Mouse (Mus musculus) neutrophil, adult 5-6 weeks (primary cell): ENCODE measurements around the gene Atg4d. TPM values are rescaled to one million over a fixed set of nuclear protein-coding genes. Genes with fewer than 3 reads are reported as not detected.
"Not testable (repeated sequence)": the region's sequence is repeated elsewhere in the genome, so short reads cannot be mapped to it uniquely, and the experiment has no call there.

Source experiments
- ATAC-seq: fragments of 151-379, 151-347 bp; 2 replicates; pipeline ENCODE4 v1.8.0; 2017; ENCODE audit warnings: mild to moderate bottlenecking, moderate TSS enrichment; ENCODE audit not compliant: insufficient number of reproducible peaks, poor library complexity, low FRiP score, severe bottlenecking; ENCODE audit errors: extremely low read depth
- total RNA-seq: library from RNA; stranded (forward); fragments of 200-1000 nt; gene quantifications from 2 replicates; pipeline ENCODE4 v1.2.3, GENCODE M21; 2017

The Atg4d gene
- total RNA-seq, 1 experiment from 2014 or later, result 18.3 TPM

- no peak for ATAC-seq
Observed at GRCm38 (mm10) chr9:21268305-21268704, 3.2 kb downstream of the Atg4d start.

GRCm38 (mm10) chr9:21269590-21269989 lies 4.5 kb downstream of the Atg4d start:
- ATAC-seq, result not testable (repeated sequence)

- no peak for ATAC-seq
Observed at GRCm38 (mm10) chr9:21272391-21272790, 7.3 kb downstream of the Atg4d start.

- no peak for ATAC-seq
Observed at GRCm38 (mm10) chr9:21273094-21273493, 8.0 kb downstream of the Atg4d start.

GRCm38 (mm10) chr9:21273520-21274228 lies 8.6 kb downstream of the Atg4d start:
- no peak for ATAC-seq

- no peak for ATAC-seq
Observed at GRCm38 (mm10) chr9:21274336-21274735, 9.2 kb downstream of the Atg4d start.

- no peak for ATAC-seq
Observed at GRCm38 (mm10) chr9:21275013-21275710, 10.1 kb downstream of the Atg4d start.

- no peak for ATAC-seq
Observed at GRCm38 (mm10) chr9:21275727-21276126, 10.6 kb downstream of the Atg4d start.

GRCm38 (mm10) chr9:21276307-21276706 lies 11.2 kb downstream of the Atg4d start:
- ATAC-seq, result no peak

- ATAC-seq, result no peak
Observed at GRCm38 (mm10) chr9:21277776-21278175, 12.7 kb downstream of the Atg4d start.

GRCm38 (mm10) chr9:21283591-21283990 lies 18.5 kb downstream of the Atg4d start:
- ATAC-seq, result no peak

GRCm38 (mm10) chr9:21283994-21284393 lies 18.9 kb downstream of the Atg4d start:
- no peak for ATAC-seq

GRCm38 (mm10) chr9:21286753-21287152 lies 21.7 kb downstream of the Atg4d start:
- no peak for ATAC-seq

GRCm38 (mm10) chr9:21287571-21288402 lies 22.7 kb downstream of the Atg4d start, which contains the start of gene Kri1:
TSS of gene Kri1 (minus strand) at chr9:21287969.
- ATAC-seq, result peak; percentile 68

GRCm38 (mm10) chr9:21288404-21289336 lies 23.6 kb downstream of the Atg4d start:
- no peak for ATAC-seq

GRCm38 (mm10) chr9:21289337-21289671 lies 24.2 kb downstream of the Atg4d start:
- ATAC-seq, result no peak

- no peak for ATAC-seq
Observed at GRCm38 (mm10) chr9:21290589-21290988, 25.5 kb downstream of the Atg4d start.

GRCm38 (mm10) chr9:21291022-21291787 lies 26.1 kb downstream of the Atg4d start, which contains the start of gene Cdkn2d:
TSS of gene Cdkn2d (minus strand) at chr9:21291407.
- peak; percentile 72 for ATAC-seq
